Mouse (Mus musculus): ENCODE data around the gene Vps41. TPM values are rescaled to one million over a fixed set of nuclear protein-coding genes. Genes with fewer than 3 reads are reported as not detected.

Gene Vps41
- polyA plus RNA-seq, 1 experiment from 2014 or later: 67.1 TPM

GRCm38 (mm10) chr13:18768495-18768894 lies 51.4 kb downstream of the Vps41 start:
- Histone ChIP-seq H3K36me3 (no peaks in the 10 kb centered on the region), H3K27me3 (ENCODE audit: low read depth, poor library complexity, severe bottlenecking) (no peaks in the 10 kb centered on the region), H3K4me1 (peaks cover 23% of the 10 kb centered on the region), H3K27ac (replicated peaks) (no peak overlapping the region), H3K4me3 (no peak overlapping the region), H3K9me3 (replicated peaks) (no peaks in the 10 kb centered on the region)
- 64% methylated on average over 3 of the region's 3 CpGs for WGBS
- no peak for DNase-seq (ENCODE audit: low spot score)

- 91% methylated on average over 8 of the region's 8 CpGs for WGBS
- Histone ChIP-seq H3K4me3 (no peak overlapping the region), H3K27ac (replicated peaks) (no peak overlapping the region), H3K36me3 (no peaks in the 10 kb centered on the region), H3K9me3 (replicated peaks) (no peaks in the 10 kb centered on the region), H3K27me3 (ENCODE audit: low read depth, poor library complexity, severe bottlenecking) (no peaks in the 10 kb centered on the region), H3K4me1 (peaks cover 2% of the 10 kb centered on the region)
- DNase-seq (ENCODE audit: low spot score): no peak
Measured at GRCm38 (mm10) chr13:18773437-18774198, 56.5 kb downstream of the Vps41 start.

- no peaks in the 10 kb centered on the region for H3K27me3 ChIP-seq (ENCODE audit: low read depth, poor library complexity, severe bottlenecking)
- no peaks in the 10 kb centered on the region for H3K9me3 ChIP-seq (replicated peaks)
- no peak overlapping the region for H3K4me3 ChIP-seq
- no peak for DNase-seq (ENCODE audit: low spot score)
- H3K36me3 ChIP-seq: no peaks in the 10 kb centered on the region
- no peak overlapping the region for H3K27ac ChIP-seq (replicated peaks)
- H3K4me1 ChIP-seq: no peaks in the 10 kb centered on the region
- WGBS: 82% methylated on average over 2 of the region's 2 CpGs
Measured at GRCm38 (mm10) chr13:18781250-18781649, 64.2 kb downstream of the Vps41 start.

- Histone ChIP-seq H3K27me3 (ENCODE audit: low read depth, poor library complexity, severe bottlenecking) (no peaks in the 10 kb centered on the region), H3K27ac (replicated peaks) (no peak overlapping the region), H3K9me3 (replicated peaks) (no peaks in the 10 kb centered on the region), H3K4me1 (peaks cover 3% of the 10 kb centered on the region; the same call in 1 of the 2 replicates), H3K36me3 (no peaks in the 10 kb centered on the region), H3K4me3 (no peak overlapping the region)
- 90% methylated on average over 1 of the region's 1 CpGs for WGBS
- no peak for DNase-seq (ENCODE audit: low spot score)
Measured at GRCm38 (mm10) chr13:18785702-18786101, 68.6 kb downstream of the Vps41 start.

- 92% methylated on average over 4 of the region's 4 CpGs for WGBS
- Histone ChIP-seq H3K4me3 (no peak overlapping the region), H3K9me3 (replicated peaks) (no peaks in the 10 kb centered on the region), H3K27ac (replicated peaks) (no peak overlapping the region), H3K4me1 (peaks cover 16% of the 10 kb centered on the region), H3K27me3 (ENCODE audit: low read depth, poor library complexity, severe bottlenecking) (no peaks in the 10 kb centered on the region), H3K36me3 (no peaks in the 10 kb centered on the region)
- DNase-seq (ENCODE audit: low spot score): no peak
Measured at GRCm38 (mm10) chr13:18788040-18788439, 71.0 kb downstream of the Vps41 start.

- H3K9me3 ChIP-seq (replicated peaks): no peaks in the 10 kb centered on the region
- no peak for DNase-seq (ENCODE audit: low spot score)
- no peak overlapping the region for H3K27ac ChIP-seq (replicated peaks)
- 68% methylated on average over 2 of the region's 2 CpGs for WGBS
- H3K4me1 ChIP-seq: peaks cover 16% of the 10 kb centered on the region
- H3K4me3 ChIP-seq: no peak overlapping the region
- no peaks in the 10 kb centered on the region for H3K36me3 ChIP-seq
- no peaks in the 10 kb centered on the region for H3K27me3 ChIP-seq (ENCODE audit: low read depth, poor library complexity, severe bottlenecking)
Measured at GRCm38 (mm10) chr13:18788689-18789088, 71.6 kb downstream of the Vps41 start.

- Histone ChIP-seq H3K9me3 (replicated peaks) (no peaks in the 10 kb centered on the region), H3K4me1 (peaks cover 23% of the 10 kb centered on the region), H3K27me3 (ENCODE audit: low read depth, poor library complexity, severe bottlenecking) (no peaks in the 10 kb centered on the region), H3K27ac (replicated peaks) (no peak overlapping the region), H3K36me3 (no peaks in the 10 kb centered on the region), H3K4me3 (no peak overlapping the region)
- 94% methylated on average over 4 of the region's 4 CpGs for WGBS
- no peak for DNase-seq (ENCODE audit: low spot score)
Measured at GRCm38 (mm10) chr13:18789662-18790061, 72.6 kb downstream of the Vps41 start.

- Histone ChIP-seq H3K27ac (replicated peaks) (no peak overlapping the region), H3K4me3 (no peak overlapping the region), H3K36me3 (no peaks in the 10 kb centered on the region), H3K9me3 (replicated peaks) (no peaks in the 10 kb centered on the region), H3K4me1 (peaks cover 23% of the 10 kb centered on the region), H3K27me3 (ENCODE audit: low read depth, poor library complexity, severe bottlenecking) (no peaks in the 10 kb centered on the region)
- no peak for DNase-seq (ENCODE audit: low spot score)
- WGBS: 92% methylated on average over 6 of the region's 6 CpGs
Measured at GRCm38 (mm10) chr13:18790086-18790485, 73.0 kb downstream of the Vps41 start.

- Histone ChIP-seq H3K4me3 (no peak overlapping the region), H3K36me3 (no peaks in the 10 kb centered on the region), H3K4me1 (peaks cover 23% of the 10 kb centered on the region), H3K27ac (replicated peaks) (no peak overlapping the region), H3K27me3 (ENCODE audit: low read depth, poor library complexity, severe bottlenecking) (no peaks in the 10 kb centered on the region), H3K9me3 (replicated peaks) (no peaks in the 10 kb centered on the region)
- 62% methylated on average over 4 of the region's 4 CpGs for WGBS
- DNase-seq (ENCODE audit: low spot score): no peak
Measured at GRCm38 (mm10) chr13:18791314-18791713, 74.2 kb downstream of the Vps41 start.

- H3K4me1 ChIP-seq: peaks cover 23% of the 10 kb centered on the region
- no peaks in the 10 kb centered on the region for H3K27me3 ChIP-seq (ENCODE audit: low read depth, poor library complexity, severe bottlenecking)
- no peaks in the 10 kb centered on the region for H3K36me3 ChIP-seq
- DNase-seq (ENCODE audit: low spot score): no peak
- no peak overlapping the region for H3K27ac ChIP-seq (replicated peaks)
- WGBS: 91% methylated on average over 2 of the region's 2 CpGs
- H3K9me3 ChIP-seq (replicated peaks): no peaks in the 10 kb centered on the region
- no peak overlapping the region for H3K4me3 ChIP-seq
Measured at GRCm38 (mm10) chr13:18791724-18792123, 74.6 kb downstream of the Vps41 start.

GRCm38 (mm10) chr13:18794454-18794853 lies 77.4 kb downstream of the Vps41 start:
- DNase-seq (ENCODE audit: low spot score): no peak
- 76% methylated on average over 3 of the region's 3 CpGs for WGBS
- H3K27me3 ChIP-seq (ENCODE audit: low read depth, poor library complexity, severe bottlenecking): no peaks in the 10 kb centered on the region

GRCm38 (mm10) chr13:18797555-18797954 lies 80.5 kb downstream of the Vps41 start:
- 92% methylated on average over 5 of the region's 5 CpGs for WGBS
- Histone ChIP-seq H3K36me3 (no peaks in the 10 kb centered on the region), H3K9me3 (replicated peaks) (no peaks in the 10 kb centered on the region), H3K27me3 (ENCODE audit: low read depth, poor library complexity, severe bottlenecking) (no peaks in the 10 kb centered on the region), H3K4me3 (no peak overlapping the region), H3K27ac (replicated peaks) (no peak overlapping the region), H3K4me1 (peaks cover 7% of the 10 kb centered on the region)
- DNase-seq (ENCODE audit: low spot score): no peak

More at GRCm38 (mm10) chr13:18794454-18794853, 77.4 kb downstream of the Vps41 start:
- peaks cover 23% of the 10 kb centered on the region for H3K4me1 ChIP-seq
- H3K9me3 ChIP-seq (replicated peaks): no peaks in the 10 kb centered on the region
- H3K36me3 ChIP-seq: no peaks in the 10 kb centered on the region
- H3K27ac ChIP-seq (replicated peaks): no peak overlapping the region
- no peak overlapping the region for H3K4me3 ChIP-seq

GRCm38 (mm10) chr13:18800434-18800833 lies 83.3 kb downstream of the Vps41 start:
- Histone ChIP-seq H3K27ac (replicated peaks) (no peak overlapping the region), H3K9me3 (replicated peaks) (no peaks in the 10 kb centered on the region), H3K4me1 (no peaks in the 10 kb centered on the region), H3K4me3 (no peak overlapping the region), H3K36me3 (no peaks in the 10 kb centered on the region), H3K27me3 (ENCODE audit: low read depth, poor library complexity, severe bottlenecking) (no peaks in the 10 kb centered on the region)
- 86% methylated on average over 3 of the region's 3 CpGs for WGBS
- DNase-seq (ENCODE audit: low spot score): no peak
